Mouse (Mus musculus) heart, postnatal 0 days (tissue): ENCODE measurements at regions not wholly inside any gene's neighbourhood (a gene's known extent, or its start where the extent isn't known, plus 50 kb on each side); places are given as distances from the start of the nearest gene placed in this dataset.

Experiments used
- ATAC-seq: fragments of 200-750 bp; cut with Nextera tagmentation; 2 replicates; pipeline ENCODE4 v1.8.0; 2017; ENCODE audit warnings: low read depth, moderate number of reproducible peaks, moderate library complexity; ENCODE audit not compliant: insufficient read depth
- DNase-seq: peaks from one replicate; pipeline ENCODE4 v3.0.0-alpha.2; 2016; ENCODE audit warnings: low spot score
- H3K27ac ChIP-seq: fragments of 300-500 bp; sonication (generic); 2 replicates; pipeline ENCODE4 v1.5.1; 2014; ENCODE audit warnings: low read depth, mild to moderate bottlenecking
- H3K27me3 ChIP-seq: fragments of 300-500 bp; sonication (generic); 2 replicates; pipeline ENCODE4 v1.6.1; 2014; ENCODE audit warnings: low read length, mixed read lengths; ENCODE audit not compliant: control insufficient read depth, insufficient read depth
- H3K36me3 ChIP-seq: fragments of 300-500 bp; sonication (generic); replicated peaks from 2 replicates; pipeline ENCODE4 v1.6.1; 2014; ENCODE audit warnings: low read length, mixed read lengths; ENCODE audit not compliant: control insufficient read depth, insufficient read depth
- H3K4me1 ChIP-seq: fragments of 300-500 bp; sonication (generic); 2 replicates; pipeline ENCODE4 v1.6.1; 2014; ENCODE audit warnings: antibody characterized with exemption; ENCODE audit not compliant: control insufficient read depth, insufficient read depth
- H3K4me2 ChIP-seq: fragments of 300-500 bp; sonication (generic); 2 replicates; pipeline ENCODE4 v1.6.1; 2014; ENCODE audit warnings: low read depth, mild to moderate bottlenecking, low read length, moderate library complexity
- H3K4me3 ChIP-seq: fragments of 300-500 bp; sonication (generic); 2 replicates; pipeline ENCODE4 v1.5.1; 2014; ENCODE audit warnings: low read depth, low read length
- H3K9ac ChIP-seq: fragments of 300-500 bp; sonication (generic); replicated peaks from 2 replicates; pipeline ENCODE4 v1.6.1; 2014; ENCODE audit warnings: low read depth, low read length, mixed read lengths
- H3K9me3 ChIP-seq: fragments of 300-500 bp; sonication (generic); replicated peaks from 2 replicates; pipeline ENCODE4 v1.6.1; 2016; ENCODE audit warnings: low read length; ENCODE audit not compliant: control insufficient read depth
- CTCF ChIP-seq: IDR thresholded peaks from 2 replicates; pipeline ENCODE4 v1.5.1; 2016; ENCODE audit warnings: antibody characterized with exemption, control low read depth, low read depth
- EP300 ChIP-seq: IDR thresholded peaks from 2 replicates; pipeline ENCODE4 v1.6.1; 2016; ENCODE audit warnings: antibody characterized with exemption, low read depth
- WGBS: fragments of 180-500 bp; shearing (Covaris S2); extraction: QIAGEN DNeasy Blood & Tissue Kit; methylation state at CpG from one replicate; pipeline ENCODE4 v1.1.7; 2014; 5-methylcytosine and 5-hydroxymethylcytosine counted together

- no peaks in the 10 kb centered on the region for H3K4me1 ChIP-seq
- no peak overlapping the region for H3K27ac ChIP-seq
- ATAC-seq (no peak), DNase-seq (no peak)
- WGBS: 74% methylated on average over 5 of the region's 5 CpGs
- TF ChIP-seq EP300 (no peak), CTCF (no peak)
- H3K9me3 ChIP-seq: no peaks in the 10 kb centered on the region
- H3K36me3 ChIP-seq: no peaks in the 10 kb centered on the region
- H3K4me3 ChIP-seq: no peak overlapping the region
- H3K4me2 ChIP-seq: no peak overlapping the region
- no peak overlapping the region for H3K9ac ChIP-seq
- H3K27me3 ChIP-seq: no peaks in the 10 kb centered on the region
Observed at GRCm38 (mm10) chr17:48738708-48739107, 193.5 kb upstream of the Lrfn2 start.

GRCm38 (mm10) chr17:48742769-48743405 lies 189.3 kb upstream of the Lrfn2 start:
- no peak for DNase-seq
- TF ChIP-seq CTCF: no peak
- no peak for TF ChIP-seq EP300
- Histone ChIP-seq H3K36me3 (no peaks in the 10 kb centered on the region), H3K4me2 (no peak overlapping the region), H3K4me1 (no peaks in the 10 kb centered on the region), H3K9ac (no peak overlapping the region), H3K9me3 (no peaks in the 10 kb centered on the region), H3K27ac (no peak overlapping the region), H3K4me3 (no peak overlapping the region), H3K27me3 (no peaks in the 10 kb centered on the region)
- WGBS: 80% methylated on average over 13 of the region's 13 CpGs
- ATAC-seq: no peak

- 33% methylated on average over 2 of the region's 2 CpGs for WGBS
- DNase-seq (no peak), ATAC-seq (no peak)
- H3K36me3 ChIP-seq: no peaks in the 10 kb centered on the region
- no peak overlapping the region for H3K4me2 ChIP-seq
- no peak for TF ChIP-seq CTCF
- TF ChIP-seq EP300: no peak
- no peaks in the 10 kb centered on the region for H3K27me3 ChIP-seq
- no peak overlapping the region for H3K4me3 ChIP-seq
- H3K9me3 ChIP-seq: no peaks in the 10 kb centered on the region
- no peak overlapping the region for H3K9ac ChIP-seq
- no peak overlapping the region for H3K27ac ChIP-seq
- H3K4me1 ChIP-seq: no peaks in the 10 kb centered on the region
Observed at GRCm38 (mm10) chr17:48770099-48770498, 162.1 kb upstream of the Lrfn2 start.

- Histone ChIP-seq H3K4me3 (no peak overlapping the region), H3K4me1 (no peaks in the 10 kb centered on the region), H3K27me3 (no peaks in the 10 kb centered on the region), H3K9me3 (no peaks in the 10 kb centered on the region), H3K9ac (no peak overlapping the region), H3K27ac (no peak overlapping the region), H3K4me2 (no peak overlapping the region), H3K36me3 (no peaks in the 10 kb centered on the region)
- TF ChIP-seq EP300 (no peak), CTCF (no peak)
- WGBS: 81% methylated on average over 13 of the region's 13 CpGs
- ATAC-seq (no peak), DNase-seq (no peak)
Observed at GRCm38 (mm10) chr17:48771721-48772320, 160.4 kb upstream of the Lrfn2 start.

- H3K4me3 ChIP-seq: no peak overlapping the region
- H3K27ac ChIP-seq: no peak overlapping the region
- 0 out of 2 replicates have a peak, but pooled peaks cover 3% of the 10 kb centered on the region for H3K9me3 ChIP-seq
- no peak overlapping the region for H3K9ac ChIP-seq
- no peak for TF ChIP-seq CTCF
- no peak for TF ChIP-seq EP300
- no peak overlapping the region for H3K4me2 ChIP-seq
- H3K36me3 ChIP-seq: no peaks in the 10 kb centered on the region
- 69% methylated on average over 15 of the region's 15 CpGs for WGBS
- H3K4me1 ChIP-seq: no peaks in the 10 kb centered on the region
- peak; percentile 13 for DNase-seq
- ATAC-seq: peak; percentile 44; the same call in 1 of the 2 replicates
- H3K27me3 ChIP-seq: no peaks in the 10 kb centered on the region
Observed at GRCm38 (mm10) chr17:48774172-48774890, 157.8 kb upstream of the Lrfn2 start.
